Mouse (Mus musculus): ENCODE data around the gene Cela3b.

Cela3b gene

GRCm38 (mm10) chr4:137430502-137430901 is at the start of gene Cela3b:
Cela3b (minus strand) TSS chr4:137430540.
- peak; percentile 53; the same call in 1 of the 2 replicates for TF ChIP-seq GATA4 (IDR thresholded peaks at IDR 0.05; ENCODE audit: insufficient replicate concordance, low read length)

- no peak for TF ChIP-seq GATA4 (IDR thresholded peaks at IDR 0.05; ENCODE audit: insufficient replicate concordance, low read length)
Measured at GRCm38 (mm10) chr4:137479757-137480156, 49.4 kb upstream of the Cela3b start.

GRCm38 (mm10) chr4:137478306-137478705 is 48.0 kb upstream of the Cela3b start:
- TF ChIP-seq GATA4 (IDR thresholded peaks at IDR 0.05; ENCODE audit: insufficient replicate concordance, low read length): peak; percentile 94; the same call in 1 of the 2 replicates

GRCm38 (mm10) chr4:137477611-137478010 is 47.3 kb upstream of the Cela3b start:
- TF ChIP-seq GATA4 (IDR thresholded peaks at IDR 0.05; ENCODE audit: insufficient replicate concordance, low read length): no peak

GRCm38 (mm10) chr4:137476761-137477237 is 46.5 kb upstream of the Cela3b start:
- no peak for TF ChIP-seq GATA4 (IDR thresholded peaks at IDR 0.05; ENCODE audit: insufficient replicate concordance, low read length)

- no peak for TF ChIP-seq GATA4 (IDR thresholded peaks at IDR 0.05; ENCODE audit: insufficient replicate concordance, low read length)
Measured at GRCm38 (mm10) chr4:137476065-137476760, 45.9 kb upstream of the Cela3b start.

GRCm38 (mm10) chr4:137475271-137476050 is 45.1 kb upstream of the Cela3b start:
- TF ChIP-seq GATA4 (IDR thresholded peaks at IDR 0.05; ENCODE audit: insufficient replicate concordance, low read length): no peak

- no peak for TF ChIP-seq GATA4 (IDR thresholded peaks at IDR 0.05; ENCODE audit: insufficient replicate concordance, low read length)
Measured at GRCm38 (mm10) chr4:137474694-137475093, 44.4 kb upstream of the Cela3b start.

- TF ChIP-seq GATA4 (IDR thresholded peaks at IDR 0.05; ENCODE audit: insufficient replicate concordance, low read length): no peak
Measured at GRCm38 (mm10) chr4:137473701-137474388, 43.5 kb upstream of the Cela3b start.

- TF ChIP-seq GATA4 (IDR thresholded peaks at IDR 0.05; ENCODE audit: insufficient replicate concordance, low read length): no peak
Measured at GRCm38 (mm10) chr4:137473240-137473639, 42.9 kb upstream of the Cela3b start.

- no peak for TF ChIP-seq GATA4 (IDR thresholded peaks at IDR 0.05; ENCODE audit: insufficient replicate concordance, low read length)
Measured at GRCm38 (mm10) chr4:137471326-137471725, 41.0 kb upstream of the Cela3b start.

- peak; percentile 73; the same call in 1 of the 2 replicates for TF ChIP-seq GATA4 (IDR thresholded peaks at IDR 0.05; ENCODE audit: insufficient replicate concordance, low read length)
Measured at GRCm38 (mm10) chr4:137470701-137471317, 40.5 kb upstream of the Cela3b start.

- TF ChIP-seq GATA4 (IDR thresholded peaks at IDR 0.05; ENCODE audit: insufficient replicate concordance, low read length): no peak
Measured at GRCm38 (mm10) chr4:137469845-137470692, 39.7 kb upstream of the Cela3b start.
